In genomic region chr12:48290146-48290545, GRCm38 (mm10) we compare ENCODE assay signal across 17 mouse cellular contexts.
A peak's percentile ranks its signal among the peaks of the same experiment; 100 is the strongest.
DNase-seq lines count a peak whose midpoint lies in the region; ATAC-seq lines count a peak whose summit lies in the region.
"Had no signal": no experiment of that assay in that cellular context is flagged by ENCODE, and none has a peak within 500 bp of the region (broad histone marks: within the 10 kb centered on the region; RNA-seq: fewer than 3 reads in every experiment).

No protein-coding gene starts in this region.

- WGBS in forebrain, embryonic 12.5 days, result 46% methylated on average over 3 of the region's 3 CpGs
- WGBS in forebrain, embryonic 13.5 days, result 44% methylated on average over 3 of the region's 3 CpGs
- 50% methylated on average over 3 of the region's 3 CpGs for WGBS in neural tube, embryonic 11.5 days
- 38% methylated on average over 3 of the region's 3 CpGs for WGBS in neural tube, embryonic 12.5 days

- H3K9me3 ChIP-seq in forebrain, embryonic 12.5 days, result no peaks in the 10 kb centered on the region
- no peaks in the 10 kb centered on the region for H3K9me3 ChIP-seq in forebrain, embryonic 13.5 days (replicated peaks)
- no peaks in the 10 kb centered on the region for H3K9me3 ChIP-seq in neural tube, embryonic 11.5 days (ENCODE audit: control insufficient read depth, low read length)
- H3K9me3 ChIP-seq in neural tube, embryonic 12.5 days, result no peaks in the 10 kb centered on the region

- no peak for DNase-seq in neural tube, embryonic 11.5 days (ENCODE audit: low spot score)
- DNase-seq in neural tube, embryonic 10.5 days (ENCODE audit: extremely low spot score, low spot score), result no peak
- DNase-seq in frontal cortex, postnatal 25 days (ENCODE audit: low spot score in 2 of 2), result no peak
- DNase-seq in frontal cortex, postnatal 36 days (ENCODE audit: low spot score in 2 of 2), result no peak
- DNase-seq: adrenal gland, postnatal 14 days; cerebellum, adult 8-10 months; heart, postnatal 14 days; layer of hippocampus, postnatal 36 days; lung, adult 18-20 months; thymus, postnatal 25 days had no signal

- H3K4me3 ChIP-seq in forebrain, embryonic 12.5 days (replicated peaks), result no peak overlapping the region
- H3K4me3 ChIP-seq in forebrain, embryonic 13.5 days, result no peak overlapping the region
- no peak overlapping the region for H3K4me3 ChIP-seq in neural tube, embryonic 11.5 days (ENCODE audit: low read depth, low read length)
- no peak overlapping the region for H3K4me3 ChIP-seq in neural tube, embryonic 12.5 days
- H3K4me3 ChIP-seq: erythroblast, embryonic 14.5 days had no signal

- H3K27ac ChIP-seq in forebrain, embryonic 12.5 days, result no peak overlapping the region
- no peak overlapping the region for H3K27ac ChIP-seq in forebrain, embryonic 13.5 days
- H3K27ac ChIP-seq in neural tube, embryonic 11.5 days (ENCODE audit: low read depth, low read length), result no peak overlapping the region
- H3K27ac ChIP-seq in neural tube, embryonic 12.5 days, result no peak overlapping the region

- H3K4me2 ChIP-seq in forebrain, embryonic 12.5 days, result no peak overlapping the region
- no peak overlapping the region for H3K4me2 ChIP-seq in forebrain, embryonic 13.5 days
- no peak overlapping the region for H3K4me2 ChIP-seq in neural tube, embryonic 11.5 days (ENCODE audit: low read depth)
- H3K4me2 ChIP-seq in neural tube, embryonic 12.5 days (replicated peaks), result no peak overlapping the region
- H3K4me2 ChIP-seq: heart, embryonic 11.5 days had no signal

- peaks cover 2% of the 10 kb centered on the region; the same call in 1 of the 2 replicates for H3K4me1 ChIP-seq in forebrain, embryonic 12.5 days
- H3K4me1 ChIP-seq in forebrain, embryonic 13.5 days, result 0 out of 2 replicates have a peak, but pooled peaks cover 3% of the 10 kb centered on the region
- H3K4me1 ChIP-seq in neural tube, embryonic 11.5 days (ENCODE audit: control insufficient read depth, insufficient read depth, low read length), result no peaks in the 10 kb centered on the region
- H3K4me1 ChIP-seq in neural tube, embryonic 12.5 days, result no peaks in the 10 kb centered on the region

- ATAC-seq in forebrain, embryonic 12.5 days (ENCODE audit: low FRiP score), result peak; percentile 56; the same call in 1 of the 2 replicates
- no peak for ATAC-seq in forebrain, embryonic 13.5 days
- peak; percentile 69; the same call in 1 of the 2 replicates for ATAC-seq in neural tube, embryonic 11.5 days (ENCODE audit: insufficient read depth, low FRiP score, low TSS enrichment)
- peak; percentile 53; the same call in 1 of the 2 replicates for ATAC-seq in neural tube, embryonic 12.5 days (ENCODE audit: low FRiP score, low read depth)
- ATAC-seq: intestine, embryonic 16.5 days had no signal

- H3K9ac ChIP-seq in forebrain, embryonic 12.5 days, result no peak overlapping the region
- no peak overlapping the region for H3K9ac ChIP-seq in forebrain, embryonic 13.5 days
- H3K9ac ChIP-seq in neural tube, embryonic 11.5 days (ENCODE audit: low read length), result no peak overlapping the region
- H3K9ac ChIP-seq in neural tube, embryonic 12.5 days, result no peak overlapping the region

- H3K27me3 ChIP-seq in forebrain, embryonic 12.5 days, result no peaks in the 10 kb centered on the region
- H3K27me3 ChIP-seq in forebrain, embryonic 13.5 days, result no peaks in the 10 kb centered on the region
- H3K27me3 ChIP-seq in neural tube, embryonic 11.5 days (ENCODE audit: control insufficient read depth, insufficient read depth, low read length), result no peaks in the 10 kb centered on the region
- H3K27me3 ChIP-seq in neural tube, embryonic 12.5 days (replicated peaks), result no peaks in the 10 kb centered on the region
- H3K27me3 ChIP-seq: CH12.LX had no signal

- no peaks in the 10 kb centered on the region for H3K36me3 ChIP-seq in forebrain, embryonic 12.5 days (replicated peaks)
- H3K36me3 ChIP-seq in forebrain, embryonic 13.5 days (ENCODE audit: poor library complexity, severe bottlenecking), result no peaks in the 10 kb centered on the region
- H3K36me3 ChIP-seq in neural tube, embryonic 11.5 days (ENCODE audit: control insufficient read depth, insufficient read depth, low read length), result no peaks in the 10 kb centered on the region
- H3K36me3 ChIP-seq in neural tube, embryonic 12.5 days, result no peaks in the 10 kb centered on the region
